23 mouse cellular contexts compared by ENCODE assay signal in the genomic region with DNA sequence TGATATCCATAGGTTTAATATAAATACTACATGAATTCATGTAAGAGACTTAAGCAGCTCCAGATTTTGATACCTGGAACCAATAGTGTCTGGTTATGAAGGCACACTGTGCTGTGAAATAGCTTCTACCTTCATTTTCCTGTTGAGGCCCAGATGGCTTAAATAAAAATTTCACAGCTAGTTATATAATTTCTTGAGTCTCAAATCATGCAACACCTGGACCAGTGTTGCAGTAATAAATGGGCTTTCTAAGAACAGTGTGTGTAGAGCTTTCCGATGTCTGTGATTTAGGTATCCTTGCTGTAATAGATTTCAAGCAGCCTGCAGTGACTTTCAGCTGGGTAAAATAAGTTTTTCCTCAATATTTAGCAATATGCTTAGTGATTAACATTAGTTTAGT.
DNase-seq lines count a peak whose midpoint lies in the region; ATAC-seq and TF ChIP-seq lines count a peak whose summit lies in the region.
"Had no signal": no experiment of that assay in that cellular context is flagged by ENCODE, and none has a peak within 500 bp of the region (broad histone marks: within the 10 kb centered on the region; RNA-seq: fewer than 3 reads in every experiment).

No protein-coding gene starts in this region.

- no peak overlapping the region for H3K4me2 ChIP-seq in limb, embryonic 12.5 days
- H3K4me2 ChIP-seq in limb, embryonic 13.5 days (replicated peaks) = no peak overlapping the region
- no peak overlapping the region for H3K4me2 ChIP-seq in limb, embryonic 14.5 days (replicated peaks; ENCODE audit: low read depth, low read length, severe bottlenecking)
- H3K4me2 ChIP-seq in kidney, embryonic 15.5 days = no peak overlapping the region

- H3K4me3 ChIP-seq in limb, embryonic 12.5 days (replicated peaks) = no peak overlapping the region
- no peak overlapping the region for H3K4me3 ChIP-seq in limb, embryonic 10.5 days
- H3K4me3 ChIP-seq in limb, embryonic 13.5 days = no peak overlapping the region
- H3K4me3 ChIP-seq in limb, embryonic 14.5 days (replicated peaks; ENCODE audit: low read length) = no peak overlapping the region
- H3K4me3 ChIP-seq in kidney, embryonic 15.5 days (replicated peaks) = no peak overlapping the region

- no peak for DNase-seq in limb, embryonic 10.5 days (ENCODE audit: low spot score)
- DNase-seq in forelimb bud, embryonic 11.5 days (ENCODE audit: low read depth, low spot score) = peak; percentile 73
- DNase-seq in limb, embryonic 14.5 days (ENCODE audit: low spot score) = peak; percentile 33
- no peak for DNase-seq in c-Kit-positive CD71-positive TER-119-positive erythroid progenitor cells, embryonic 14.5 days (ENCODE audit: low spot score)
- no peak for DNase-seq in heart, adult 11 months
- DNase-seq: adrenal gland, adult 2 months; adrenal gland, adult 8-10 months; adrenal gland, postnatal 10 days; adrenal gland, postnatal 14 days; adrenal gland, postnatal 25 days; adrenal gland, postnatal 36 days; B cell, adult 2 months; cerebellum, adult 11 months; cerebellum, adult 11-12 months; cerebellum, adult 18-20 months had no signal

- H3K9me3 ChIP-seq in limb, embryonic 12.5 days = no peaks in the 10 kb centered on the region
- H3K9me3 ChIP-seq in limb, embryonic 10.5 days (replicated peaks) = no peaks in the 10 kb centered on the region
- H3K9me3 ChIP-seq in limb, embryonic 13.5 days = no peaks in the 10 kb centered on the region
- H3K9me3 ChIP-seq in limb, embryonic 14.5 days (ENCODE audit: control insufficient read depth, low read length) = no peaks in the 10 kb centered on the region
- H3K9me3 ChIP-seq in kidney, embryonic 15.5 days (replicated peaks) = no peaks in the 10 kb centered on the region
- H3K9me3 ChIP-seq: G1E had no signal

- no peak overlapping the region for H3K27ac ChIP-seq in limb, embryonic 12.5 days
- H3K27ac ChIP-seq in limb, embryonic 10.5 days = no peak overlapping the region
- no peak overlapping the region for H3K27ac ChIP-seq in limb, embryonic 13.5 days
- no peak overlapping the region for H3K27ac ChIP-seq in limb, embryonic 14.5 days (replicated peaks; ENCODE audit: low read depth, low read length)
- no peak overlapping the region for H3K27ac ChIP-seq in kidney, embryonic 15.5 days

- WGBS in limb, embryonic 12.5 days = 27% methylated on average over 1 of the region's 1 CpGs
- 70% methylated on average over 1 of the region's 1 CpGs for WGBS in limb, embryonic 10.5 days
- WGBS in limb, embryonic 13.5 days = 23% methylated on average over 1 of the region's 1 CpGs
- 28% methylated on average over 1 of the region's 1 CpGs for WGBS in limb, embryonic 14.5 days
- WGBS in kidney, embryonic 15.5 days = 91% methylated on average over 1 of the region's 1 CpGs

- 0 out of 2 replicates have a peak, but pooled peaks cover 4% of the 10 kb centered on the region for H3K4me1 ChIP-seq in limb, embryonic 12.5 days (replicated peaks)
- H3K4me1 ChIP-seq in limb, embryonic 10.5 days = peaks cover 11% of the 10 kb centered on the region; the same call in 1 of the 2 replicates
- H3K4me1 ChIP-seq in limb, embryonic 13.5 days = peaks cover 14% of the 10 kb centered on the region; the same call in 1 of the 2 replicates
- peaks cover 4% of the 10 kb centered on the region; the same call in 1 of the 2 replicates for H3K4me1 ChIP-seq in limb, embryonic 14.5 days (ENCODE audit: control insufficient read depth, insufficient read depth, low read length)
- no peaks in the 10 kb centered on the region for H3K4me1 ChIP-seq in kidney, embryonic 15.5 days

- no peak overlapping the region for H3K9ac ChIP-seq in limb, embryonic 12.5 days (replicated peaks)
- H3K9ac ChIP-seq in limb, embryonic 13.5 days = no peak overlapping the region
- H3K9ac ChIP-seq in limb, embryonic 14.5 days (ENCODE audit: low read depth, low read length, severe bottlenecking) = no peak overlapping the region
- no peak overlapping the region for H3K9ac ChIP-seq in kidney, embryonic 15.5 days

- H3K36me3 ChIP-seq in limb, embryonic 12.5 days = no peaks in the 10 kb centered on the region
- no peaks in the 10 kb centered on the region for H3K36me3 ChIP-seq in limb, embryonic 10.5 days
- no peaks in the 10 kb centered on the region for H3K36me3 ChIP-seq in limb, embryonic 13.5 days
- H3K36me3 ChIP-seq in limb, embryonic 14.5 days (ENCODE audit: control insufficient read depth, insufficient read depth, low read length) = no peaks in the 10 kb centered on the region
- no peaks in the 10 kb centered on the region for H3K36me3 ChIP-seq in kidney, embryonic 15.5 days
- H3K36me3 ChIP-seq: G1E had no signal

- peak; percentile 68; the same call in 1 of the 2 replicates for ATAC-seq in limb, embryonic 12.5 days (ENCODE audit: insufficient number of reproducible peaks, insufficient read depth, low FRiP score, low TSS enrichment, low read depth)
- peak; percentile 71 for ATAC-seq in limb, embryonic 13.5 days (ENCODE audit: low FRiP score, low read depth)
- peak; percentile 57 for ATAC-seq in limb, embryonic 14.5 days (ENCODE audit: low FRiP score, low read depth)
- ATAC-seq in kidney, embryonic 15.5 days (replicated peaks; ENCODE audit: low FRiP score) = no peak
- ATAC-seq: activated CD4-positive, CD25-positive, alpha-beta regulatory T cell, adult 4 months; CD4-positive, CD25-positive, alpha-beta regulatory T cell, adult 4 months; Patski had no signal

- H3K27me3 ChIP-seq in limb, embryonic 12.5 days = no peaks in the 10 kb centered on the region
- no peaks in the 10 kb centered on the region for H3K27me3 ChIP-seq in limb, embryonic 10.5 days (ENCODE audit: low read depth, poor library complexity, severe bottlenecking)
- H3K27me3 ChIP-seq in limb, embryonic 13.5 days = no peaks in the 10 kb centered on the region
- no peaks in the 10 kb centered on the region for H3K27me3 ChIP-seq in limb, embryonic 14.5 days (ENCODE audit: control insufficient read depth, insufficient read depth, low read length)
- H3K27me3 ChIP-seq in kidney, embryonic 15.5 days = no peaks in the 10 kb centered on the region
- H3K27me3 ChIP-seq: CH12.LX had no signal

- no peak for TF ChIP-seq POLR2A in limb, embryonic 14.5 days (IDR thresholded peaks at IDR 0.05; ENCODE audit: borderline replicate concordance, extremely low read depth, insufficient read depth, insufficient read length)

Comparison
In these comparisons a context has a peak if more than half of its experiments do, and no peak if none do; other contexts are left out.
1. DNase-seq: peak in forelimb bud, embryonic 11.5 days (single experiment) and limb, embryonic 14.5 days (single experiment); none in limb, embryonic 10.5 days (single experiment), c-Kit-positive CD71-positive TER-119-positive erythroid progenitor cells, embryonic 14.5 days (single experiment) and heart, adult 11 months (single experiment).